Mouse (Mus musculus) myocyte (in vitro differentiated cells): ENCODE measurements around the gene Hdac1. TPM values are rescaled to one million over a fixed set of nuclear protein-coding genes. Genes with fewer than 3 reads are reported as not detected.
"Not testable (repeated sequence)": the region's sequence is repeated elsewhere in the genome, so short reads cannot be mapped to it uniquely, and the experiment has no call there.

ENCODE experiments used
- H3K27me3 ChIP-seq: one replicate; pipeline ENCODE4 v1.6.1; 2011; ENCODE audit not compliant: control insufficient read depth, insufficient read depth, insufficient read length
- H3K36me3 ChIP-seq: one replicate; pipeline ENCODE4 v1.6.1; 2011; ENCODE audit not compliant: control insufficient read depth, insufficient read depth
- H3K4me2 ChIP-seq: one replicate; pipeline ENCODE4 v1.6.1; 2011; ENCODE audit warnings: low read depth, control low read depth
- H3K4me3 ChIP-seq: one replicate; pipeline ENCODE4 v1.5.1; 2011; ENCODE audit warnings: mild to moderate bottlenecking, control low read depth, moderate library complexity
- H3K79me2 ChIP-seq: one replicate; pipeline ENCODE4 v1.6.1; 2011; ENCODE audit not compliant: control insufficient read depth, insufficient read depth
- H3ac ChIP-seq: one replicate; pipeline ENCODE4 v1.6.1; 2011; ENCODE audit not compliant: control insufficient read depth, insufficient read length
- CEBPB ChIP-seq: IDR thresholded peaks from 2 replicates; pipeline ENCODE4 v1.6.1; 2011; ENCODE audit warnings: mild to moderate bottlenecking, moderate library complexity; ENCODE audit not compliant: poor library complexity, insufficient read depth, severe bottlenecking
- E2F4 ChIP-seq: IDR thresholded peaks from one replicate; pipeline ENCODE4 v1.6.1; 2011; ENCODE audit warnings: mild to moderate bottlenecking, control low read depth, moderate library complexity; ENCODE audit not compliant: insufficient read depth
- MAX ChIP-seq: IDR thresholded peaks from one replicate; pipeline ENCODE4 v1.6.1; 2011; ENCODE audit warnings: low read depth, mild to moderate bottlenecking, control low read depth
- MYOD1 ChIP-seq, 3 experiments: IDR thresholded peaks; one replicate each; pipeline ENCODE4 v1.6.1; 2011; ENCODE audit warnings: control low read depth in 2 of 3, low read depth in 2 of 3, mild to moderate bottlenecking in 2 of 3, moderate library complexity in 1 of 3; ENCODE audit not compliant: insufficient read length in 2 of 3, control insufficient read depth in 1 of 3
- MYOG ChIP-seq, 3 experiments: IDR thresholded peaks; one replicate each; pipeline ENCODE4 v1.6.1; 2011; ENCODE audit warnings: control low read depth in 2 of 3, low read depth in 2 of 3, mild to moderate bottlenecking in 2 of 3; ENCODE audit not compliant: insufficient read length in 2 of 3, control insufficient read depth in 1 of 3, insufficient read depth in 1 of 3
- POLR2A ChIP-seq: IDR thresholded peaks from one replicate; pipeline ENCODE4 v1.6.1; 2011; ENCODE audit warnings: low read depth, mild to moderate bottlenecking, control low read depth, moderate library complexity; ENCODE audit not compliant: insufficient read length
- POLR2AphosphoS2 ChIP-seq: IDR thresholded peaks from one replicate; pipeline ENCODE4 v1.6.1; 2011; ENCODE audit warnings: low read depth, control low read depth; ENCODE audit not compliant: insufficient read length
- REST ChIP-seq: IDR thresholded peaks from one replicate; pipeline ENCODE4 v1.6.1; 2011; ENCODE audit warnings: mild to moderate bottlenecking, control low read depth, moderate library complexity; ENCODE audit not compliant: insufficient read depth, insufficient read length
- SRF ChIP-seq: IDR thresholded peaks from one replicate; pipeline ENCODE4 v1.6.1; 2011; ENCODE audit warnings: low read depth; ENCODE audit not compliant: control insufficient read depth, insufficient read length
- TCF12 ChIP-seq: IDR thresholded peaks from one replicate; pipeline ENCODE4 v1.6.1; 2011; ENCODE audit warnings: mild to moderate bottlenecking, control low read depth; ENCODE audit not compliant: poor library complexity, insufficient read depth, severe bottlenecking
- TCF3 ChIP-seq: IDR thresholded peaks from one replicate; pipeline ENCODE4 v1.6.1; 2011; ENCODE audit warnings: low read depth, control low read depth; ENCODE audit not compliant: insufficient read length
- USF1 ChIP-seq: IDR thresholded peaks from one replicate; pipeline ENCODE4 v1.6.1; 2011; ENCODE audit warnings: low read depth, mild to moderate bottlenecking, control low read depth, moderate library complexity
- polyA plus RNA-seq: library from polyadenylated mRNA; unstranded; fragments of >200 nt; fragmentation: generic; extraction: Trizol; gene quantifications from one replicate; pipeline ENCODE4 v1.2.1, GENCODE M21; 2012; ENCODE audit warnings: missing spikeins

Gene Hdac1
- polyA plus RNA-seq, 1 experiment = 50.4 TPM

GRCm38 (mm10) chr4:129555421-129555861 lies 12.9 kb upstream of the Hdac1 start:
- TF ChIP-seq CEBPB (no peak), MAX (no peak), SRF (no peak), TCF12 (no peak), POLR2AphosphoS2 (no peak)
- Histone ChIP-seq H3K36me3 (no peaks in the 10 kb centered on the region), H3K27me3 (no peaks in the 10 kb centered on the region), H3K4me2 (peak overlapping the region; percentile 87), H3K79me2 (no peaks in the 10 kb centered on the region), H3K4me3 (peak overlapping the region; percentile 50), H3ac (no peak overlapping the region)

DNA sequence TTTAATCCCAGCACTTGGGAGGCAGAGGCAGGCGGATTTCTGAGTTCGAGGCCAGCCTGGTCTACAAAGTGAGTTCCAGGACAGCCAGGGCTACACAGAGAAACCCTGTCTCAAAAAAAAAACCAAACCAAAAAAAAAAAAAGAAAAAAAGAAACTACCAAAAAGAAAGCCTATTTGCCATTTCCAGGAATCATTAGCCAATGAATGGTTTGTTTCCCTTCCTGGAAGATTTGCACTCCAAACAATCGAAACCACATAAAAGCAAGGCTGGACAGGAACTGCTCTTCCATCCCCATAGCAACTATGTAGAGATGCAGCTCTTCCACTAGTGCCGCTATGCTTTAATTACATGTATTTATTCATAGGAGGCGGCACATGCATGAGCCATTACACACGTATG lies 12.0 kb upstream of the Hdac1 start:
- H3ac ChIP-seq, H3K4me3 ChIP-seq, H3K4me2 ChIP-seq, H3K79me2 ChIP-seq, H3K36me3 ChIP-seq, H3K27me3 ChIP-seq: not testable (repeated sequence)

DNA sequence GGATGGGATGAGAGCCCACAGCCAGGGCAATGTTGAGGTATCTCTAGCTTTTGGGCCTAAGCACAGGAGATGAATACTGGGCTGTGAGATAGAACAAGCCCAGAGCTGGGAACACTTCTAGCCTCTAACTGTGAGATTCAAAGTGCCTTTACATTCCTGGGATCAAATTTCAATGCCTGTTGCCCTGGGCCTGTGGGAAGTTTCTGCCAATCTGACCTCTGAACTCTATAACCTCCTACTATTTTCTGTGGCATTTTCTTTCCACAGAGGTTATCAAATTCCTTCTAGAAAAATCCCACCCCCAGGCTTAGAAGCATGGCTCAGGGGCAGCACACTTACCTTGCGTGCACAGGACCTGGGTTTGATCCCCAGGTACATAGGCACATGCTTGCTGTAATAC lies 7.8 kb upstream of the Hdac1 start:
- Histone ChIP-seq H3K27me3 (no peaks in the 10 kb centered on the region), H3K4me2 (no peak overlapping the region), H3K36me3 (no peaks in the 10 kb centered on the region), H3ac (no peak overlapping the region), H3K4me3 (no peak overlapping the region), H3K79me2 (no peaks in the 10 kb centered on the region)
- TF ChIP-seq MAX = no peak
- no peak for TF ChIP-seq TCF3
- no peak for TF ChIP-seq POLR2A
- TF ChIP-seq MYOD1 (IDR thresholded peaks at IDR 0.05; ENCODE audit: control insufficient read depth in 1 of 3, insufficient read length in 2 of 3, low read depth in 2 of 3) = no peak
- no peak for TF ChIP-seq MYOG (IDR thresholded peaks at IDR 0.05; ENCODE audit: control insufficient read depth in 1 of 3, insufficient read depth in 1 of 3, insufficient read length in 2 of 3, low read depth in 2 of 3)
- no peak for TF ChIP-seq POLR2AphosphoS2
- TF ChIP-seq TCF12 = no peak
- no peak for TF ChIP-seq SRF
- no peak for TF ChIP-seq E2F4
- TF ChIP-seq CEBPB = no peak
- TF ChIP-seq USF1 = no peak
- TF ChIP-seq REST = no peak

GRCm38 (mm10) chr4:129549306-129549705 lies 6.8 kb upstream of the Hdac1 start:
- TF ChIP-seq REST = no peak
- no peak for TF ChIP-seq MAX
- TF ChIP-seq USF1 = no peak
- no peak for TF ChIP-seq POLR2A
- TF ChIP-seq POLR2AphosphoS2 = no peak
- TF ChIP-seq CEBPB = no peak
- TF ChIP-seq E2F4 = no peak
- TF ChIP-seq MYOG (IDR thresholded peaks at IDR 0.05; ENCODE audit: control insufficient read depth in 1 of 3, insufficient read depth in 1 of 3, insufficient read length in 2 of 3, low read depth in 2 of 3) = no peak
- no peak for TF ChIP-seq SRF
- TF ChIP-seq TCF12 = no peak
- TF ChIP-seq MYOD1 (IDR thresholded peaks at IDR 0.05; ENCODE audit: control insufficient read depth in 1 of 3, insufficient read length in 2 of 3, low read depth in 2 of 3) = no peak
- no peak for TF ChIP-seq TCF3
- H3K36me3 ChIP-seq = no peaks in the 10 kb centered on the region
- no peaks in the 10 kb centered on the region for H3K27me3 ChIP-seq
- no peaks in the 10 kb centered on the region for H3K79me2 ChIP-seq
- no peak overlapping the region for H3K4me2 ChIP-seq
- no peak overlapping the region for H3K4me3 ChIP-seq
- H3ac ChIP-seq = no peak overlapping the region

DNA sequence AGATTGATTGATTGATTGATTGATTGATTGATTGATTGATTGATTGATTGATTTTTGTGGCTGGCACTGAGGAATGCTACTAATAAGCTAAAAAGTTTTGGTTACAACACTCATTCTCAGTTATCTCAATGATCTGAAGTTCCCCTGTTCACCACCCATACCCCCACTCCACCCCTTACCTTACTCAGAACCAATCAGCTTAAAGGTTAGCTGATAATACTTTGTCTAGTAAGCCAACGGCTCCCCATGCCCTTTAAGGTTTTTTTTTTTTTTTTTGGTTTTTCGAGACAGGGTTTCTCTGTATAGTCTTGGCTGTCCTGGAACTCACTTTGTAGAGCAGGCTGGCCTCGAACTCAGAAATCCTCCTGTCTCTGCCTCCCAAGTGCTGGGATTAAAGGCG lies 5.1 kb upstream of the Hdac1 start:
- not testable (repeated sequence) for H3K4me3 ChIP-seq, H3K4me2 ChIP-seq, H3K79me2 ChIP-seq, H3K27me3 ChIP-seq, H3ac ChIP-seq, H3K36me3 ChIP-seq

DNA sequence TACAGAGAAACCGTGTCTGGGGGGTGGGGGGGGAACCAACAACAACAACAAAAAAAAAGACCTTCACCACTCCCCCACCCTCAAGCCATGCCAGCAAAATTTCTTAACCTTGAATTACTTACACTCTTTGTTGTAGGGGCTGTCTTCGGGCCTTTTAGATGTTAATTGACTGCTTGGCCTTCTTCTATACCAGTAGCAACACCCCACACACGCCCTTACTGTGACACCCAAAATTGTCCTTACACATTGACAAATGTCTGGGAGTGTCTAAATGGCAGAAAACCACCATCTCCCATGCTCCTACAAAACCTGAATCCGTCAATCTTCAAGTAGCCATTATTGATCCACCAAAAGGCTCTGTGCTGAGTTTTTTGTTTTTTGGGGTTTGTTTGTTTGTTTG lies 1.6 kb upstream of the Hdac1 start:
- TF ChIP-seq POLR2AphosphoS2 (no peak), TCF3 (no peak), USF1 (no peak), TCF12 (no peak), SRF (no peak), MAX (no peak), REST (no peak), E2F4 (no peak), CEBPB (no peak), MYOG (IDR thresholded peaks at IDR 0.05; ENCODE audit: control insufficient read depth in 1 of 3, insufficient read depth in 1 of 3, insufficient read length in 2 of 3, low read depth in 2 of 3) (no peak), POLR2A (no peak), MYOD1 (IDR thresholded peaks at IDR 0.05; ENCODE audit: control insufficient read depth in 1 of 3, insufficient read length in 2 of 3, low read depth in 2 of 3) (no peak)
- Histone ChIP-seq H3K27me3 (no peaks in the 10 kb centered on the region), H3K79me2 (peaks cover 31% of the 10 kb centered on the region), H3K4me2 (no peak overlapping the region), H3ac (no peak overlapping the region), H3K4me3 (no peak overlapping the region), H3K36me3 (no peaks in the 10 kb centered on the region)
